ENCODE assay signal across 8 mouse cellular contexts in the genomic region with DNA sequence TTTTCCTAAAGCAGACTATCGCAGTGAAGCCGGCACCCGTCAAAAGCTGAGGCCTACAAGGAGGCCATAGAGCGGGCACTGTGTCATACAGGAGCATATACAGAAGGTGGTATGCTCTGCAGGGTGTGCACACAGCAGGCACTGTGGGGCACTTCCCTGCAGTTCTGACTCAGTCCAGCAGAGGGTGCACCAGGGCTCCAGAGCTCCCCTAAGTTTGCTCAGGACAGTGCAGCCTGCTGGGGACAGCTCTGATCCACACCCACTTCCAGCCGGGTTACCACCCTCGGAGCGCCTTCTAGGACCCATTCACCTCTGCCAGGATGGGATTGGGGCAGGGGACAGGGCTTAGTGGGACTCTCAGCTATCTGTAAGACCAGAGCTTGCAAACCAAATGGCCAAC. TPM values are rescaled to one million over a fixed set of nuclear protein-coding genes. Genes with fewer than 3 reads are reported as not detected.
DNase-seq lines count a peak whose midpoint lies in the region; ATAC-seq lines count a peak whose summit lies in the region.

No protein-coding gene starts in this region.

- intact Hi-C loops in left cerebral cortex, postnatal 25 days (cut with DNase I), result loop anchor here (2.0 kb wide), 1 partner anchor 25 kb away; no protein-coding TSS in a partner anchor

- peak; percentile 69 for ATAC-seq in activated CD4-positive, CD25-positive, alpha-beta regulatory T cell, adult 4 months
- ATAC-seq in common myeloid progenitor, adult 5-6 weeks (replicated peaks; ENCODE audit: low read depth, poor library complexity, severe bottlenecking), result peak; percentile 90

- DNase-seq in gastrocnemius, postnatal 10 days, result peak; percentile 91
- DNase-seq in hindlimb bud, embryonic 11.5 days (ENCODE audit: extremely low spot score, low read depth, low spot score), result peak; percentile 69
- DNase-seq in left cerebral cortex, postnatal 25 days (ENCODE audit: low spot score in 2 of 2), result peak; percentile 78 to 82
- DNase-seq in mesoderm, embryonic 11.5 days (ENCODE audit: low read depth, low spot score), result peak; percentile 91
- DNase-seq in right cerebral cortex, postnatal 36 days (ENCODE audit: low spot score in 2 of 2), result peak; percentile 59 to 68
- DNase-seq in urinary bladder, postnatal 4 days (ENCODE audit: low spot score in 2 of 2), result peak; percentile 77 to 90

RNA-seq across cellular contexts. Expression of a gene that starts 2.1 kb away (rescaled TPM):
- polyA plus RNA-seq in activated CD4-positive, CD25-positive, alpha-beta regulatory T cell, adult 4 months (2017; shearing (Covaris generic)), result not detected
- 0.10 and 0.64 TPM in 2 replicates for total RNA-seq in common myeloid progenitor, adult 5-6 weeks (2017)
- 10 to 100 TPM; 15.2 to 20.4 TPM for total RNA-seq in gastrocnemius, postnatal 10 days (2021)
- total RNA-seq in left cerebral cortex, postnatal 25 days (2021), result 1 to 10 TPM; 5.1 to 7.4 TPM

RNA-seq across cellular contexts. Expression of a gene that starts 6.0 kb away (rescaled TPM):
- polyA plus RNA-seq in activated CD4-positive, CD25-positive, alpha-beta regulatory T cell, adult 4 months (2017; shearing (Covaris generic)), result not detected
- total RNA-seq in common myeloid progenitor, adult 5-6 weeks (2017), result 0.55 TPM in 1 of 2 replicates, not detected in the other
- total RNA-seq in gastrocnemius, postnatal 10 days (2021), result not detected
- total RNA-seq in left cerebral cortex, postnatal 25 days (2021), result 10 to 100 TPM; 22.6 to 24.9 TPM

RNA-seq across cellular contexts. Expression of a gene that starts 20.5 kb away (rescaled TPM):
- not detected for polyA plus RNA-seq in activated CD4-positive, CD25-positive, alpha-beta regulatory T cell, adult 4 months (2017; shearing (Covaris generic))
- 2.9 and 3.6 TPM in 2 replicates for total RNA-seq in common myeloid progenitor, adult 5-6 weeks (2017)
- total RNA-seq in gastrocnemius, postnatal 10 days (2021), result 1 to 10 TPM; 2.1 to 2.4 TPM
- 10 to 100 TPM; 10.5 to 11.2 TPM for total RNA-seq in left cerebral cortex, postnatal 25 days (2021)

RNA-seq across cellular contexts. Expression of a gene that starts 21.0 kb away (rescaled TPM):
- polyA plus RNA-seq in activated CD4-positive, CD25-positive, alpha-beta regulatory T cell, adult 4 months (2017; shearing (Covaris generic)), result 10 to 100 TPM in 1 of 2 experiments, 1 to 10 TPM in 1; 6.7 to 11.9 TPM
- 2.7 and 5.9 TPM in 2 replicates for total RNA-seq in common myeloid progenitor, adult 5-6 weeks (2017)
- total RNA-seq in gastrocnemius, postnatal 10 days (2021), result 1 to 10 TPM in 1 of 2 experiments, under 1 TPM in 1; 0.75 to 1.5 TPM
- total RNA-seq in left cerebral cortex, postnatal 25 days (2021), result 1 to 10 TPM; 4.5 to 4.6 TPM

RNA-seq across cellular contexts. Expression of a gene that starts 30.0 kb away (rescaled TPM):
- polyA plus RNA-seq in activated CD4-positive, CD25-positive, alpha-beta regulatory T cell, adult 4 months (2017; shearing (Covaris generic)), result 10 to 100 TPM; 44.0 to 54.5 TPM
- total RNA-seq in common myeloid progenitor, adult 5-6 weeks (2017), result 15.8 and 19.8 TPM in 2 replicates
- total RNA-seq in gastrocnemius, postnatal 10 days (2021), result 10 to 100 TPM; 10.5 to 13.1 TPM
- total RNA-seq in left cerebral cortex, postnatal 25 days (2021), result 10 to 100 TPM; 27.3 to 29.8 TPM

Comparison
In these comparisons a context has a peak if more than half of its experiments do, and no peak if none do; other contexts are left out.
1. Peak in every context shown above with its lines: DNase-seq and ATAC-seq.
2. RNA of a gene that starts 6.0 kb away (total RNA-seq): 22.6 to 24.9 TPM in left cerebral cortex, postnatal 25 days; 0.55 TPM in common myeloid progenitor, adult 5-6 weeks and not detected in gastrocnemius, postnatal 10 days; every median in the first group is over 10 times any median in the second.